Mouse (Mus musculus): Measurements from ENCODE around the gene Htra1. TPM values are rescaled to one million over a fixed set of nuclear protein-coding genes. Genes with fewer than 3 reads are reported as not detected.

Gene Htra1
- polyA plus RNA-seq (2015; fragmentation: Nextera tagmentation; extraction: Ambion mirVana) = 15.8 and 15.9 TPM in 2 replicates

GRCm38 (mm10) chr7:130935793-130936471 lies at the start of gene Htra1:
TSS of gene Htra1 (plus strand) at chr7:130936111.
- Histone ChIP-seq H3K4me2 (ENCODE audit: low read depth, low read length) (peak within 1 kb of the TSS; percentile 78), H3K4me3 (ENCODE audit: low read length) (peak within 1 kb of the TSS; percentile 55), H3K4me1 (ENCODE audit: control insufficient read depth, insufficient read depth, low read length) (peaks cover 14% of the 10 kb centered on the region), H3K9me3 (ENCODE audit: control insufficient read depth, low read length) (no peaks in the 10 kb centered on the region), H3K27me3 (replicated peaks; ENCODE audit: control insufficient read depth, insufficient read depth, low read length) (peaks cover 56% of the 10 kb centered on the region), H3K9ac (ENCODE audit: low read depth, low read length) (peak within 1 kb of the TSS; percentile 50), H3K27ac (ENCODE audit: low read length) (no peak within 1 kb of the TSS), H3K36me3 (ENCODE audit: control insufficient read depth, insufficient read depth, low read length) (no peaks in the 10 kb centered on the region)
- WGBS = under 1% methylated on average over 70 of the region's 70 CpGs
- peak; percentile 85 for ATAC-seq

- Histone ChIP-seq H3K4me1 (ENCODE audit: control insufficient read depth, insufficient read depth, low read length) (no peaks in the 10 kb centered on the region), H3K27ac (ENCODE audit: low read length) (no peak overlapping the region), H3K4me2 (ENCODE audit: low read depth, low read length) (no peak overlapping the region), H3K27me3 (replicated peaks; ENCODE audit: control insufficient read depth, insufficient read depth, low read length) (no peaks in the 10 kb centered on the region), H3K9ac (ENCODE audit: low read depth, low read length) (no peak overlapping the region), H3K4me3 (ENCODE audit: low read length) (no peak overlapping the region), H3K36me3 (ENCODE audit: control insufficient read depth, insufficient read depth, low read length) (no peaks in the 10 kb centered on the region; the same call in 1 of the 2 replicates), H3K9me3 (ENCODE audit: control insufficient read depth, low read length) (no peaks in the 10 kb centered on the region)
- no peak for ATAC-seq
- 72% methylated on average over 3 of the region's 3 CpGs for WGBS
Measured at GRCm38 (mm10) chr7:130886246-130886645, 49.7 kb upstream of the Htra1 start.

GRCm38 (mm10) chr7:130887946-130888345 lies 48.0 kb upstream of the Htra1 start:
- H3K4me2 ChIP-seq (ENCODE audit: low read depth, low read length) = no peak overlapping the region
- H3K4me1 ChIP-seq (ENCODE audit: control insufficient read depth, insufficient read depth, low read length) = no peaks in the 10 kb centered on the region
- no peak overlapping the region for H3K27ac ChIP-seq (ENCODE audit: low read length)
- no peak overlapping the region for H3K9ac ChIP-seq (ENCODE audit: low read depth, low read length)
- H3K9me3 ChIP-seq (ENCODE audit: control insufficient read depth, low read length) = no peaks in the 10 kb centered on the region
- no peaks in the 10 kb centered on the region for H3K27me3 ChIP-seq (replicated peaks; ENCODE audit: control insufficient read depth, insufficient read depth, low read length)
- H3K36me3 ChIP-seq (ENCODE audit: control insufficient read depth, insufficient read depth, low read length) = no peaks in the 10 kb centered on the region; the same call in 1 of the 2 replicates
- ATAC-seq = no peak
- WGBS = 49% methylated on average over 3 of the region's 3 CpGs
- H3K4me3 ChIP-seq (ENCODE audit: low read length) = no peak overlapping the region

GRCm38 (mm10) chr7:130890871-130891270 lies 45.0 kb upstream of the Htra1 start:
- Histone ChIP-seq H3K9me3 (ENCODE audit: control insufficient read depth, low read length) (no peaks in the 10 kb centered on the region), H3K4me3 (ENCODE audit: low read length) (no peak overlapping the region), H3K36me3 (ENCODE audit: control insufficient read depth, insufficient read depth, low read length) (0 out of 2 replicates have a peak, but pooled peaks cover 2% of the 10 kb centered on the region), H3K27me3 (replicated peaks; ENCODE audit: control insufficient read depth, insufficient read depth, low read length) (no peaks in the 10 kb centered on the region), H3K4me1 (ENCODE audit: control insufficient read depth, insufficient read depth, low read length) (no peaks in the 10 kb centered on the region), H3K4me2 (ENCODE audit: low read depth, low read length) (no peak overlapping the region), H3K9ac (ENCODE audit: low read depth, low read length) (no peak overlapping the region), H3K27ac (ENCODE audit: low read length) (no peak overlapping the region)
- ATAC-seq = no peak
- WGBS = 30% methylated on average over 2 of the region's 2 CpGs

- H3K9me3 ChIP-seq (ENCODE audit: control insufficient read depth, low read length) = no peaks in the 10 kb centered on the region
- no peak for ATAC-seq
- peaks cover 6% of the 10 kb centered on the region; the same call in 1 of the 2 replicates for H3K36me3 ChIP-seq (ENCODE audit: control insufficient read depth, insufficient read depth, low read length)
Measured at GRCm38 (mm10) chr7:130892973-130893372, 42.9 kb upstream of the Htra1 start.

GRCm38 (mm10) chr7:130894931-130895617 lies 40.8 kb upstream of the Htra1 start:
- Histone ChIP-seq H3K27me3 (replicated peaks; ENCODE audit: control insufficient read depth, insufficient read depth, low read length) (no peaks in the 10 kb centered on the region), H3K4me2 (ENCODE audit: low read depth, low read length) (no peak overlapping the region), H3K9me3 (ENCODE audit: control insufficient read depth, low read length) (no peaks in the 10 kb centered on the region), H3K4me3 (ENCODE audit: low read length) (no peak overlapping the region), H3K9ac (ENCODE audit: low read depth, low read length) (no peak overlapping the region), H3K27ac (ENCODE audit: low read length) (no peak overlapping the region), H3K4me1 (ENCODE audit: control insufficient read depth, insufficient read depth, low read length) (no peaks in the 10 kb centered on the region), H3K36me3 (ENCODE audit: control insufficient read depth, insufficient read depth, low read length) (peaks cover 6% of the 10 kb centered on the region; the same call in 1 of the 2 replicates)
- 82% methylated on average over 9 of the region's 9 CpGs for WGBS
- ATAC-seq = no peak

More at GRCm38 (mm10) chr7:130892973-130893372, 42.9 kb upstream of the Htra1 start:
- Histone ChIP-seq H3K4me2 (ENCODE audit: low read depth, low read length) (no peak overlapping the region), H3K9ac (ENCODE audit: low read depth, low read length) (no peak overlapping the region), H3K4me1 (ENCODE audit: control insufficient read depth, insufficient read depth, low read length) (no peaks in the 10 kb centered on the region), H3K4me3 (ENCODE audit: low read length) (no peak overlapping the region), H3K27me3 (replicated peaks; ENCODE audit: control insufficient read depth, insufficient read depth, low read length) (no peaks in the 10 kb centered on the region), H3K27ac (ENCODE audit: low read length) (no peak overlapping the region)
- 74% methylated on average over 6 of the region's 6 CpGs for WGBS

- 84% methylated on average over 2 of the region's 2 CpGs for WGBS
- no peak overlapping the region for H3K27ac ChIP-seq (ENCODE audit: low read length)
- H3K36me3 ChIP-seq (ENCODE audit: control insufficient read depth, insufficient read depth, low read length) = peaks cover 6% of the 10 kb centered on the region; the same call in 1 of the 2 replicates
- H3K4me3 ChIP-seq (ENCODE audit: low read length) = no peak overlapping the region
- no peaks in the 10 kb centered on the region for H3K4me1 ChIP-seq (ENCODE audit: control insufficient read depth, insufficient read depth, low read length)
- no peak for ATAC-seq
- H3K4me2 ChIP-seq (ENCODE audit: low read depth, low read length) = no peak overlapping the region
- H3K9me3 ChIP-seq (ENCODE audit: control insufficient read depth, low read length) = no peaks in the 10 kb centered on the region
- H3K9ac ChIP-seq (ENCODE audit: low read depth, low read length) = no peak overlapping the region
- no peaks in the 10 kb centered on the region for H3K27me3 ChIP-seq (replicated peaks; ENCODE audit: control insufficient read depth, insufficient read depth, low read length)
Measured at GRCm38 (mm10) chr7:130895618-130895945, 40.3 kb upstream of the Htra1 start.

- Histone ChIP-seq H3K27me3 (replicated peaks; ENCODE audit: control insufficient read depth, insufficient read depth, low read length) (no peaks in the 10 kb centered on the region), H3K4me3 (ENCODE audit: low read length) (no peak overlapping the region), H3K4me2 (ENCODE audit: low read depth, low read length) (no peak overlapping the region), H3K36me3 (ENCODE audit: control insufficient read depth, insufficient read depth, low read length) (peaks cover 6% of the 10 kb centered on the region; the same call in 1 of the 2 replicates), H3K9me3 (ENCODE audit: control insufficient read depth, low read length) (no peaks in the 10 kb centered on the region), H3K27ac (ENCODE audit: low read length) (no peak overlapping the region), H3K9ac (ENCODE audit: low read depth, low read length) (no peak overlapping the region), H3K4me1 (ENCODE audit: control insufficient read depth, insufficient read depth, low read length) (no peaks in the 10 kb centered on the region)
- WGBS = 83% methylated on average over 3 of the region's 3 CpGs
- no peak for ATAC-seq
Measured at GRCm38 (mm10) chr7:130896064-130896463, 39.8 kb upstream of the Htra1 start.

- Histone ChIP-seq H3K4me3 (ENCODE audit: low read length) (no peak overlapping the region), H3K9ac (ENCODE audit: low read depth, low read length) (no peak overlapping the region), H3K36me3 (ENCODE audit: control insufficient read depth, insufficient read depth, low read length) (peaks cover 6% of the 10 kb centered on the region; the same call in 1 of the 2 replicates), H3K27ac (ENCODE audit: low read length) (no peak overlapping the region), H3K4me1 (ENCODE audit: control insufficient read depth, insufficient read depth, low read length) (no peaks in the 10 kb centered on the region), H3K4me2 (ENCODE audit: low read depth, low read length) (no peak overlapping the region), H3K9me3 (ENCODE audit: control insufficient read depth, low read length) (no peaks in the 10 kb centered on the region), H3K27me3 (replicated peaks; ENCODE audit: control insufficient read depth, insufficient read depth, low read length) (no peaks in the 10 kb centered on the region)
- WGBS = 93% methylated on average over 10 of the region's 10 CpGs
- no peak for ATAC-seq
Measured at GRCm38 (mm10) chr7:130897201-130897600, 38.7 kb upstream of the Htra1 start.
